Mouse (Mus musculus) intestine, postnatal 0 days (tissue): ENCODE measurements around the gene Zfp324. TPM values are rescaled to one million over a fixed set of nuclear protein-coding genes. Genes with fewer than 3 reads are reported as not detected.

Source experiments
- ATAC-seq: fragments of 200-750 bp; cut with Nextera tagmentation; 2 replicates; pipeline ENCODE4 v1.8.0; 2017; ENCODE audit warnings: mild to moderate bottlenecking, moderate TSS enrichment, moderate library complexity
- H3K27ac ChIP-seq: fragments of 300-500 bp; sonication (generic); 2 replicates; pipeline ENCODE4 v1.5.1; 2014; ENCODE audit warnings: mild to moderate bottlenecking, low read depth, low read length, moderate library complexity
- H3K27me3 ChIP-seq: fragments of 300-500 bp; sonication (generic); replicated peaks from 2 replicates; pipeline ENCODE4 v1.6.1; 2014; ENCODE audit warnings: low read length, mixed read lengths; ENCODE audit not compliant: control insufficient read depth, insufficient read depth
- H3K36me3 ChIP-seq: fragments of 300-500 bp; sonication (generic); 2 replicates; pipeline ENCODE4 v1.6.1; 2014; ENCODE audit warnings: mild to moderate bottlenecking, moderate library complexity; ENCODE audit not compliant: control insufficient read depth, insufficient read depth
- H3K4me1 ChIP-seq: fragments of 300-500 bp; sonication (generic); replicated peaks from 2 replicates; pipeline ENCODE4 v1.6.1; 2014; ENCODE audit warnings: antibody characterized with exemption, low read length, mixed read lengths; ENCODE audit not compliant: control insufficient read depth, insufficient read depth
- H3K4me2 ChIP-seq: fragments of 300-500 bp; sonication (generic); replicated peaks from 2 replicates; pipeline ENCODE4 v1.6.1; 2014; ENCODE audit warnings: low read depth, mild to moderate bottlenecking, moderate library complexity
- H3K4me3 ChIP-seq: fragments of 300-500 bp; sonication (generic); 2 replicates; pipeline ENCODE4 v1.5.1; 2014; ENCODE audit warnings: low read depth, low read length
- H3K9ac ChIP-seq: fragments of 300-500 bp; sonication (generic); 2 replicates; pipeline ENCODE4 v1.6.1; 2014; ENCODE audit warnings: mild to moderate bottlenecking, low read depth, low read length
- H3K9me3 ChIP-seq: fragments of 300-500 bp; sonication (generic); 2 replicates; pipeline ENCODE4 v1.6.1; 2016; ENCODE audit warnings: mixed run types; ENCODE audit not compliant: control insufficient read depth
- CTCF ChIP-seq: sonication (generic); IDR thresholded peaks from 2 replicates; pipeline ENCODE4 v1.5.1; 2016; ENCODE audit warnings: low read depth, mild to moderate bottlenecking, control low read depth, antibody characterized with exemption, moderate library complexity
- WGBS: fragments of 180-500 bp; shearing (Covaris S2); extraction: QIAGEN DNeasy Blood & Tissue Kit; methylation state at CpG from one replicate; pipeline ENCODE4 v1.1.7; 2014; 5-methylcytosine and 5-hydroxymethylcytosine counted together
- polyA plus RNA-seq: library from polyadenylated mRNA; unstranded; fragments of >200 nt; fragmentation: Nextera tagmentation; extraction: Ambion mirVana; gene quantifications from 2 replicates; pipeline ENCODE4 v1.2.1, GENCODE M21; 2015

Zfp324 gene
- polyA plus RNA-seq, 1 experiment from 2014 or later: 4.1 TPM

DNA sequence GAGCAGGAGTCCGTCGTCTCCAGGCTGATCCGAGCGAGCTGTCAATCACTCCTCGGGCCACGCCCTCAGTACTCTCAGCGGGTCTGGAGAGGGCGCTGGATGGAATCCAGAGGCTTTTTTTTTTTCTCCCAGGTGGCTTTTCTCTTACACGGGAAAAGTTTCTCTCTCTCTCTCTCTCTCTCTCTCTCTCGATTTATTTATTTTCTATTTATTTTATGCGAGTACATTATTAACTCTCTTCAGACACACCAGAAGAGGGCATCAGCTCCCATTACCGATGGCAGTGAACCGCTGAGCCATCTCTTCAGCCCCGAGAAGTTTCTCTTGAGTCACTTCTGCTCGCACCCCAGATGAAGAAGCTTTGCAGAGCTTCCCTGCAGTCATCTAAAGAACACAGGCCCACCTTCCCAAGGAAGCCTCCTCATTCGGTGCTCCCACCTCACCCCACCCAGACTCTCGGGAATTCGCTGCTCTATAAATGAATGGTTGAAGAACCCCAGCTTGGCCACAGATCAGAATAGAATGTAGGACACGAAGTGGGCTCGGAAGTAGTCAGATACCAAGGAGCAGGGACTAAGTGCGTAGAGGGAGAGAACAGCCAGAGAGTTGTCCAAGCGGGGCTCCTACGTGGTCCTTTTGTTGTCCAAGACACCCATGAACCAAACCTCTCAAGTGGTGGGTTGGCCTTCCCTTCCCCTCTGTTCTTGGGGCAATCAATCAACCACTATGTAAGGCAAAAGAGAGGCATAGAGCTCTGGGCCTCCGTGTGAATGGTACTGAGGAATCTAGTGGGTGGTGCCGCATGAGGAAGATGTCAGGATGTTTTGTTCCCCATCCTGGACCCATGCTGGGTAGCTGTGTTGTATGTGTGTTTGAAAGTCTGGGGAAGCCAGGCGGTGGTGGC is 44.6 kb downstream of the Zfp324 start, which contains the start of gene Zbtb45:
TSS of gene Zbtb45 (minus strand) at position 30 of the 904 bp plus-strand sequence.
- Histone ChIP-seq H3K36me3 (peaks cover 27% of the 10 kb centered on the region), H3K27ac (peak within 1 kb of the TSS; percentile 90), H3K27me3 (no peaks in the 10 kb centered on the region), H3K4me2 (peak within 1 kb of the TSS; percentile 83), H3K9me3 (no peaks in the 10 kb centered on the region), H3K9ac (peak within 1 kb of the TSS; percentile 87), H3K4me1 (no peaks in the 10 kb centered on the region), H3K4me3 (peak within 1 kb of the TSS; percentile 85)
- 12% methylated on average over 26 of the region's 26 CpGs for WGBS
- no peak for ATAC-seq
- TF ChIP-seq CTCF: peak; percentile 26; the same call in 1 of the 2 replicates

DNA sequence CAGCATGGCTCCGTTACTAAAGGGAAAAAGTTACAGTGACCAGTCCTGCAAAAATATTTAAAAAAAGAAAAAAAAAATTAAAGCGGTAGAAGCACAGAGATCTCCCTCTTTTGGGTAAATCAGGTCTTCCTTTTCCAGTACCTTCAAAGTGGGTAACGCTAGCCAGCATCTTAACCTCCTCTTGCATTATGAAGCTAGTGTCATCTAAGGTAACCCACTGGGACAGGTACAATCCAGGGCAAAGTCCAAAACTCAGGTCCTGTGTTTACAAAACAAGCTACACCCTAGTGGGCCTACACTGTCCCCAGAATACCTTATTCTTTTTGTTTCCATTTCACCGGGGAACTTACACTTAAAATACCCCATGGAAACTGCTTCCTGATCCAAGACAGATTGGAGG is 48.0 kb downstream of the Zfp324 start:
- no peak for ATAC-seq
- H3K4me1 ChIP-seq: no peaks in the 10 kb centered on the region
- WGBS: 52% methylated on average over 4 of the region's 4 CpGs
- TF ChIP-seq CTCF: no peak
- no peaks in the 10 kb centered on the region for H3K9me3 ChIP-seq
- H3K4me2 ChIP-seq: no peak overlapping the region
- no peaks in the 10 kb centered on the region for H3K36me3 ChIP-seq
- no peak overlapping the region for H3K9ac ChIP-seq
- H3K4me3 ChIP-seq: no peak overlapping the region
- H3K27me3 ChIP-seq: no peaks in the 10 kb centered on the region
- H3K27ac ChIP-seq: no peak overlapping the region

DNA sequence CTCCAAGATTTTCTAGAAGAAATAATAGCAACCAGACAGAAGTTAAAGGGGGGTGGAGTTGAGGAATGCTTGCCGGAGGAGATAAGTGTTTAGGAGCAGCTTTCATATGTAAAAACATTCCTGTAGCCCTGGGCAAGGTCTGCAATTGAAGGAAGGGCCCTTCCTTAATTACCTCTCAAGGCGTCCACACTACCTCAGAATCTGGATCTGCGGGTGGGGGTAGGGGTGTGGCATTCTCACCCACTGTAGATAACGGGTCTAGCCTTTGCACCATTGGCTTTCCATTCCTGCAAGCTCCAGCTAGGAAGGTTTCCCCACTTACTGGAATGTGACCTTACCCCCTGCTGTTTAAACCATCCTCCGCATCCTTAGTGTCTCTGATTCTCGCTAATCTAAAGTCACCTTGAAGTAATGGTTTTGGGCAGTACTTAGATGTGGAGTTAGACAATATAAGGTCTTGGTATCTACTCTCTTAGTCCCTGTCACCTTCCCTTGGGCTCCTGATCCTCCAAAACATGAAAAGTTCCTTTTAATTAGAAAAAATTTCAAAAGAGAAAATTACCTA is 48.7 kb downstream of the Zfp324 start:
- Histone ChIP-seq H3K36me3 (no peaks in the 10 kb centered on the region), H3K4me1 (no peaks in the 10 kb centered on the region), H3K4me2 (no peak overlapping the region), H3K9me3 (no peaks in the 10 kb centered on the region), H3K9ac (no peak overlapping the region), H3K27ac (no peak overlapping the region), H3K27me3 (no peaks in the 10 kb centered on the region), H3K4me3 (no peak overlapping the region)
- no peak for TF ChIP-seq CTCF
- ATAC-seq: no peak
- WGBS: 28% methylated on average over 6 of the region's 6 CpGs

DNA sequence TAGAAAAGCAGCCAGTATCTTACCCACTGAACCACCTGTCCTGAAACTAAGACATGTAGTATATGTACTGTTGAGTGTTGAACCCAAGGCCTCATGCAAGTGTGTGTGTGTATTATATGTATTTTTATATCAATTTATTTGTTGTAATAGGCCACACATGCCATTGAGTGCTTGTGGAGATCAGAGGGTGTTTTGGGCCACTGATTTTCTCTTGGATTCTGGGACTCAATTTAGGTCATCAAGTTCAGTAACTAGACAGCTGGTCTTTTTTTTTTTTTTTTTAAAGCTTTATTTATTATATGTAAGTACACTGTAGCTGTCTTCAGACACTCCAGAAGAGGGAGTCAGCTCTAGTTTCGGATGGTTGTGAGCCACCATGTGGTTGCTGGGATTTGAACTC is 49.6 kb downstream of the Zfp324 start:
- WGBS: 75% methylated on average over 1 of the region's 1 CpGs
- Histone ChIP-seq H3K27me3 (no peaks in the 10 kb centered on the region), H3K4me1 (no peaks in the 10 kb centered on the region), H3K36me3 (no peaks in the 10 kb centered on the region), H3K9me3 (no peaks in the 10 kb centered on the region), H3K27ac (no peak overlapping the region), H3K4me2 (no peak overlapping the region), H3K9ac (no peak overlapping the region), H3K4me3 (no peak overlapping the region)
- no peak for ATAC-seq
- TF ChIP-seq CTCF: no peak

GRCm38 (mm10) chr7:13022773-13023535 is 57.3 kb downstream of the Zfp324 start:
- H3K4me1 ChIP-seq: no peaks in the 10 kb centered on the region
- ATAC-seq: peak; percentile 64
- H3K27ac ChIP-seq: no peak overlapping the region
- H3K9me3 ChIP-seq: no peaks in the 10 kb centered on the region
- H3K27me3 ChIP-seq: no peaks in the 10 kb centered on the region
- H3K9ac ChIP-seq: peak overlapping the region; percentile 83; the same call in 1 of the 2 replicates
- WGBS: 5% methylated on average over 31 of the region's 31 CpGs
- H3K4me3 ChIP-seq: peak overlapping the region; percentile 73
- peaks cover 12% of the 10 kb centered on the region for H3K36me3 ChIP-seq
- TF ChIP-seq CTCF: no peak
- peak overlapping the region; percentile 82 for H3K4me2 ChIP-seq

Other genes starting within 250 kb of the Zfp324 start
- gene Vmn2r56, start 230.8 kb upstream of the Zfp324 start, polyA plus RNA-seq: not detected in 2 replicates
- gene Zscan18, start 162.2 kb upstream of the Zfp324 start, polyA plus RNA-seq: 0.77 and 1.1 TPM in 2 replicates
- 4.3 and 5.8 TPM in 2 replicates for gene Zfp329, start 147.0 kb upstream of the Zfp324 start, polyA plus RNA-seq
- gene Zfp110, start 131.1 kb upstream of the Zfp324 start, polyA plus RNA-seq: 12.5 and 15.6 TPM in 2 replicates
- gene Zfp128, start 84.7 kb upstream of the Zfp324 start, polyA plus RNA-seq: 0.97 and 1.2 TPM in 2 replicates
- 4.0 and 4.4 TPM in 2 replicates for gene Zscan22, start 68.0 kb upstream of the Zfp324 start, polyA plus RNA-seq
- 555 and 561 TPM in 2 replicates for gene Rps5, start 43.5 kb upstream of the Zfp324 start, polyA plus RNA-seq
- 0.05 and 0.09 TPM in 2 replicates for gene Rnf225, start 38.4 kb upstream of the Zfp324 start, polyA plus RNA-seq
- gene Zfp446, start 12.0 kb downstream of the Zfp324 start, polyA plus RNA-seq: 2.5 and 2.6 TPM in 2 replicates
- gene Slc27a5, start 32.4 kb downstream of the Zfp324 start, polyA plus RNA-seq: 0.18 and 0.22 TPM in 2 replicates
- gene Trim28, start 33.3 kb downstream of the Zfp324 start, polyA plus RNA-seq: 82.8 and 85.3 TPM in 2 replicates
- 11.2 and 11.6 TPM in 2 replicates for gene Zbtb45, start 44.2 kb downstream of the Zfp324 start, polyA plus RNA-seq
- 323 and 329 TPM in 2 replicates for gene Chmp2a, start 69.0 kb downstream of the Zfp324 start, polyA plus RNA-seq
- gene Ube2m, start 72.4 kb downstream of the Zfp324 start, polyA plus RNA-seq: 96.8 and 107 TPM in 2 replicates
- 0.83 and 1.1 TPM in 2 replicates for gene Mzf1, start 88.9 kb downstream of the Zfp324 start, polyA plus RNA-seq
- gene Vmn1r85, start 129.3 kb downstream of the Zfp324 start, polyA plus RNA-seq: not detected in 2 replicates
- not detected in 2 replicates for gene Vmn1r86, start 154.1 kb downstream of the Zfp324 start, polyA plus RNA-seq
- not detected in 2 replicates for gene Vmn1r87, start 174.3 kb downstream of the Zfp324 start, polyA plus RNA-seq
- not detected in 2 replicates for gene Vmn1r88, start 193.7 kb downstream of the Zfp324 start, polyA plus RNA-seq
- gene Vmn1r89, start 247.2 kb downstream of the Zfp324 start, polyA plus RNA-seq: not detected in 2 replicates